Mouse (Mus musculus) frontal cortex, postnatal 14 days (tissue): ENCODE measurements at regions not wholly inside any gene's neighbourhood (a gene's known extent, or its start where the extent isn't known, plus 50 kb on each side); places are given as distances from the start of the nearest gene placed in this dataset.
A peak's percentile ranks its signal among the peaks of the same experiment; 100 is the strongest.

Source experiments
- DNase-seq, 2 experiments: peaks; one replicate each; pipeline ENCODE4 v3.0.0; 2022; ENCODE audit warnings: low spot score in 2 of 2

- DNase-seq, result peak; percentile 17 to 49
Measured at GRCm38 (mm10) chr14:24081911-24082558, 67.7 kb upstream of the Kcnma1 start.

DNA sequence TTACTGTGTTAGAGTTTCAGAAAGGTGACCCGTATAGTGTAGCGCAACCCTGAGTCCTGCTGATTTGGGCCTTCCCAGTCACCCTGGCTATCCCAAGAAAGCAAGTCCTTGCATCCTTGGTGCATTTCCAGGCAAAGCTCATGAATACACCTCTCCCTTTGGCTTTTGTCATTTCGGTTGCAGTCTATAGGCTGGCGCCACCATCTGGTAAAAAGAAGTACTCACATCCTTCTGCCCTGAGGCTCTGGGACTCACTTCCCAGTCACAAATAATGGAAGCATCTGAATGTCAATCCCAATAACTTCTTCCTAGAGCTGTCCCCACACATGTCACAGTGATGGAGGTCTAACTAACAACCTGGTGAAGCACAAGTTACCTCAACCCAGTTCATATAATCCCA, 54.4 kb upstream of the Kcnma1 start:
- peak in 1 of 2 experiments; percentile 19 for DNase-seq

DNA sequence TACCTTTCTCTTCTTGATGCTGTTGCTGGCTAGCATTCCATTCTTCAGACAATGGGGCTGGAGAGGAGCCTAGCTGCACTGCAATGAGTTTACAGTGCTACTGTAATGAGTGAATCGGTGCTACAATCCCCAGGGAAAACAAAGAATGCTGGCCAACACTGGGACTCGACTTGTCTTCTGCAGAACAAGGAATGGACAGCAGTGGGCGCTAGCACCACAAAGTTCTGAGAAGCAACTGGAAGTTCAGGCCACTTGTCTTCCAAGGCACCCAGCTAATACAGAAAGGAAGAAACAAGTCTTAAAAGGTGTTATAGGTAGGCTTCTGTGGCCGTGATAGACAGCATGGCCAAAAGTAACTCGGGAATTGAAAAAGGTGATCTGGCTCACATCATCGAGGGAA, 53.4 kb upstream of the Kcnma1 start:
- DNase-seq, result peak; percentile 38 to 74

GRCm38 (mm10) chr14:24065231-24065767, 51.0 kb upstream of the Kcnma1 start:
- no peak for DNase-seq
